Mouse (Mus musculus): ENCODE data around the gene Olfr275. TPM values are rescaled to one million over a fixed set of nuclear protein-coding genes. Genes with fewer than 3 reads are reported as not detected.

The Olfr275 gene
- polyA plus RNA-seq, 1 experiment, result not detected

- no peak for TF ChIP-seq POLR2A (IDR thresholded peaks at IDR 0.05; ENCODE audit: low read depth, low read length)
- no peak for TF ChIP-seq CTCF (conservative IDR thresholded peaks at IDR 0.05; ENCODE audit: insufficient read depth, insufficient read length, low read depth, low read length)
- Histone ChIP-seq H3K4me3 (ENCODE audit: insufficient read depth, low read depth, low read length) (no peak overlapping the region), H3K27me3 (replicated peaks; ENCODE audit: control insufficient read depth, insufficient read depth, low read length) (no peaks in the 10 kb centered on the region), H3K27ac (ENCODE audit: insufficient read depth, low read depth, low read length) (no peak overlapping the region), H3K36me3 (ENCODE audit: control insufficient read depth, insufficient read depth, low read length) (no peaks in the 10 kb centered on the region), H3K4me1 (ENCODE audit: control insufficient read depth, insufficient read depth, low read length) (no peaks in the 10 kb centered on the region)
- no peak for DNase-seq
- 45% methylated on average over 4 of the region's 4 CpGs for WGBS
Measured at GRCm38 (mm10) chr4:52849039-52849635, 34.7 kb downstream of the Olfr275 start.

GRCm38 (mm10) chr4:52849672-52850071 lies 35.3 kb downstream of the Olfr275 start:
- TF ChIP-seq POLR2A (IDR thresholded peaks at IDR 0.05; ENCODE audit: low read depth, low read length) (no peak), CTCF (conservative IDR thresholded peaks at IDR 0.05; ENCODE audit: insufficient read depth, insufficient read length, low read depth, low read length) (no peak)
- Histone ChIP-seq H3K4me3 (ENCODE audit: insufficient read depth, low read depth, low read length) (no peak overlapping the region), H3K27ac (ENCODE audit: insufficient read depth, low read depth, low read length) (no peak overlapping the region), H3K36me3 (ENCODE audit: control insufficient read depth, insufficient read depth, low read length) (no peaks in the 10 kb centered on the region), H3K4me1 (ENCODE audit: control insufficient read depth, insufficient read depth, low read length) (no peaks in the 10 kb centered on the region), H3K27me3 (replicated peaks; ENCODE audit: control insufficient read depth, insufficient read depth, low read length) (no peaks in the 10 kb centered on the region)
- DNase-seq, result no peak
- WGBS, result 82% methylated on average over 5 of the region's 5 CpGs

- Histone ChIP-seq H3K4me1 (ENCODE audit: control insufficient read depth, insufficient read depth, low read length) (no peaks in the 10 kb centered on the region), H3K4me3 (ENCODE audit: insufficient read depth, low read depth, low read length) (no peak within 1 kb of the TSS), H3K27ac (ENCODE audit: insufficient read depth, low read depth, low read length) (no peak within 1 kb of the TSS), H3K27me3 (replicated peaks; ENCODE audit: control insufficient read depth, insufficient read depth, low read length) (no peaks in the 10 kb centered on the region), H3K36me3 (ENCODE audit: control insufficient read depth, insufficient read depth, low read length) (no peaks in the 10 kb centered on the region)
- no peak for DNase-seq
- TF ChIP-seq CTCF (conservative IDR thresholded peaks at IDR 0.05; ENCODE audit: insufficient read depth, insufficient read length, low read depth, low read length) (no peak), POLR2A (IDR thresholded peaks at IDR 0.05; ENCODE audit: low read depth, low read length) (no peak)
- 80% methylated on average over 1 of the region's 1 CpGs for WGBS
Measured at GRCm38 (mm10) chr4:52859136-52859535, 44.7 kb downstream of the Olfr275 start, which contains the start of gene Olfr273. Gene Olfr273, minus strand, starts transcription at chr4:52859236.

- DNase-seq, result no peak
- no peak for TF ChIP-seq CTCF (conservative IDR thresholded peaks at IDR 0.05; ENCODE audit: insufficient read depth, insufficient read length, low read depth, low read length)
- no peak for TF ChIP-seq POLR2A (IDR thresholded peaks at IDR 0.05; ENCODE audit: low read depth, low read length)
- no peak overlapping the region for H3K4me3 ChIP-seq (ENCODE audit: insufficient read depth, low read depth, low read length)
- no peaks in the 10 kb centered on the region for H3K36me3 ChIP-seq (ENCODE audit: control insufficient read depth, insufficient read depth, low read length)
- 92% methylated on average over 9 of the region's 9 CpGs for WGBS
- H3K27me3 ChIP-seq (replicated peaks; ENCODE audit: control insufficient read depth, insufficient read depth, low read length), result no peaks in the 10 kb centered on the region
- H3K27ac ChIP-seq (ENCODE audit: insufficient read depth, low read depth, low read length), result no peak overlapping the region
- H3K4me1 ChIP-seq (ENCODE audit: control insufficient read depth, insufficient read depth, low read length), result no peaks in the 10 kb centered on the region
Measured at GRCm38 (mm10) chr4:52864156-52864555, 49.8 kb downstream of the Olfr275 start.

Other genes starting within 250 kb of the Olfr275 start
- not detected in 2 replicates for gene Toporsl, start 218.3 kb upstream of the Olfr275 start, polyA plus RNA-seq (2012; rRNA removed)
- not detected in 2 replicates for gene Olfr273, start 44.6 kb downstream of the Olfr275 start, polyA plus RNA-seq (2012; rRNA removed)
- gene Olfr272, start 104.6 kb downstream of the Olfr275 start, polyA plus RNA-seq (2012; rRNA removed), result not detected in 2 replicates
- not detected in 2 replicates for gene Olfr270, start 149.9 kb downstream of the Olfr275 start, polyA plus RNA-seq (2012; rRNA removed)
- not detected in 2 replicates for gene Nipsnap3a, start 174.7 kb downstream of the Olfr275 start, polyA plus RNA-seq (2012; rRNA removed)
- gene Nipsnap3b, start 197.3 kb downstream of the Olfr275 start, polyA plus RNA-seq (2012; rRNA removed), result 24.4 and 24.9 TPM in 2 replicates